Mouse (Mus musculus) small intestine, adult 2 months (tissue): Measurements from ENCODE around the gene Pdlim1. TPM values are rescaled to one million over a fixed set of nuclear protein-coding genes. Genes with fewer than 3 reads are reported as not detected.
A peak's percentile ranks its signal among the peaks of the same experiment; 100 is the strongest.

Source experiments
- H3K27ac ChIP-seq: fragments of 200-500 bp; 2 replicates; pipeline ENCODE4 v1.5.1; 2012; ENCODE audit warnings: low read depth, low read length, control low read depth, inconsistent platforms; ENCODE audit not compliant: insufficient read depth
- H3K27me3 ChIP-seq: fragments of 200-500 bp; 2 replicates; pipeline ENCODE4 v1.6.1; 2012; ENCODE audit warnings: mild to moderate bottlenecking, moderate library complexity, low read length, inconsistent platforms; ENCODE audit not compliant: control insufficient read depth, insufficient read depth
- H3K36me3 ChIP-seq: fragments of 200-500 bp; 2 replicates; pipeline ENCODE4 v1.6.1; 2012; ENCODE audit warnings: mild to moderate bottlenecking, low read length, control low read depth, inconsistent platforms; ENCODE audit not compliant: control insufficient read depth, insufficient read depth
- H3K4me1 ChIP-seq: fragments of 200-500 bp; 2 replicates; pipeline ENCODE4 v1.6.1; 2012; ENCODE audit warnings: low read length, inconsistent platforms, mixed read lengths; ENCODE audit not compliant: control insufficient read depth, insufficient read depth, insufficient read length
- H3K4me3 ChIP-seq: fragments of 200-500 bp; 2 replicates; pipeline ENCODE4 v1.5.1; 2012; ENCODE audit warnings: low read depth, mild to moderate bottlenecking, control low read depth, inconsistent platforms, low read length, moderate library complexity
- CTCF ChIP-seq: fragments of 200-500 bp; IDR thresholded peaks from 2 replicates; pipeline ENCODE4 v1.5.1; 2012; ENCODE audit warnings: low read depth, mild to moderate bottlenecking, control low read depth, inconsistent platforms, low read length, moderate library complexity, mixed read lengths; ENCODE audit not compliant: insufficient replicate concordance, insufficient read length; ENCODE audit errors: extremely low read depth
- POLR2A ChIP-seq: fragments of 200-500 bp; IDR thresholded peaks from 2 replicates; pipeline ENCODE4 v1.6.1; 2012; ENCODE audit warnings: low read depth, mild to moderate bottlenecking, control low read depth, inconsistent platforms, low read length, moderate library complexity
- WGBS: fragments of 180-500 bp; shearing (Covaris S2); methylation state at CpG from one replicate; pipeline ENCODE4 v1.1.7; 2018; 5-methylcytosine and 5-hydroxymethylcytosine counted together
- polyA plus RNA-seq: library from polyadenylated mRNA; depleted of rRNA; stranded (reverse); fragments of >200 nt; gene quantifications from 2 replicates; pipeline ENCODE4 v1.2.3, GENCODE M21; 2012

The Pdlim1 gene
- polyA plus RNA-seq, 1 experiment: 353 TPM

- TF ChIP-seq CTCF (no peak), POLR2A (no peak)
- WGBS: 62% methylated on average over 1 of the region's 1 CpGs
- Histone ChIP-seq H3K27ac (no peak overlapping the region), H3K36me3 (peaks cover 18% of the 10 kb centered on the region), H3K27me3 (no peaks in the 10 kb centered on the region), H3K4me1 (peaks cover 31% of the 10 kb centered on the region), H3K4me3 (no peak overlapping the region)
Measured at GRCm38 (mm10) chr19:40255561-40255960, 16.1 kb downstream of the Pdlim1 start.

GRCm38 (mm10) chr19:40254741-40255140 lies 16.9 kb downstream of the Pdlim1 start:
- TF ChIP-seq POLR2A (no peak), CTCF (no peak)
- no peak overlapping the region for H3K27ac ChIP-seq
- H3K4me1 ChIP-seq: peaks cover 36% of the 10 kb centered on the region
- H3K4me3 ChIP-seq: no peak overlapping the region
- peaks cover 23% of the 10 kb centered on the region for H3K36me3 ChIP-seq
- 82% methylated on average over 3 of the region's 3 CpGs for WGBS
- no peaks in the 10 kb centered on the region for H3K27me3 ChIP-seq

GRCm38 (mm10) chr19:40253768-40254167 lies 17.9 kb downstream of the Pdlim1 start:
- H3K4me3 ChIP-seq: no peak overlapping the region
- TF ChIP-seq CTCF (no peak), POLR2A (no peak)
- H3K4me1 ChIP-seq: peaks cover 36% of the 10 kb centered on the region
- 75% methylated on average over 13 of the region's 13 CpGs for WGBS
- no peaks in the 10 kb centered on the region for H3K27me3 ChIP-seq
- peaks cover 21% of the 10 kb centered on the region for H3K36me3 ChIP-seq
- H3K27ac ChIP-seq: peak overlapping the region; percentile 30; the same call in 1 of the 2 replicates

GRCm38 (mm10) chr19:40251115-40251514 lies 20.5 kb downstream of the Pdlim1 start:
- H3K27ac ChIP-seq: peak overlapping the region; percentile 95
- H3K4me1 ChIP-seq: peaks cover 35% of the 10 kb centered on the region; the same call in 1 of the 2 replicates
- H3K27me3 ChIP-seq: no peaks in the 10 kb centered on the region
- H3K36me3 ChIP-seq: peaks cover 27% of the 10 kb centered on the region
- no peak overlapping the region for H3K4me3 ChIP-seq
- 34% methylated on average over 4 of the region's 4 CpGs for WGBS
- TF ChIP-seq CTCF (no peak), POLR2A (no peak)

GRCm38 (mm10) chr19:40249352-40249751 lies 22.3 kb downstream of the Pdlim1 start:
- Histone ChIP-seq H3K27me3 (no peaks in the 10 kb centered on the region), H3K4me1 (peaks cover 35% of the 10 kb centered on the region; the same call in 1 of the 2 replicates), H3K36me3 (peaks cover 27% of the 10 kb centered on the region), H3K4me3 (no peak overlapping the region), H3K27ac (0 out of 2 replicates have a peak overlapping the region, but pooled peaks have one; percentile 9)
- WGBS: 75% methylated on average over 11 of the region's 11 CpGs
- no peak for TF ChIP-seq CTCF
- no peak for TF ChIP-seq POLR2A

- TF ChIP-seq CTCF: no peak
- TF ChIP-seq POLR2A: no peak
- 90% methylated on average over 5 of the region's 5 CpGs for WGBS
Measured at GRCm38 (mm10) chr19:40248476-40248875, 23.2 kb downstream of the Pdlim1 start.

GRCm38 (mm10) chr19:40247268-40247666 lies 24.4 kb downstream of the Pdlim1 start:
- Histone ChIP-seq H3K27ac (no peak overlapping the region), H3K4me1 (peaks cover 27% of the 10 kb centered on the region; the same call in 1 of the 2 replicates), H3K36me3 (peaks cover 45% of the 10 kb centered on the region), H3K27me3 (no peaks in the 10 kb centered on the region), H3K4me3 (no peak overlapping the region)
- TF ChIP-seq CTCF (no peak), POLR2A (no peak)
- 11% methylated on average over 5 of the region's 5 CpGs for WGBS

More at GRCm38 (mm10) chr19:40248476-40248875, 23.2 kb downstream of the Pdlim1 start:
- H3K4me3 ChIP-seq: no peak overlapping the region
- H3K36me3 ChIP-seq: peaks cover 35% of the 10 kb centered on the region
- H3K27me3 ChIP-seq: no peaks in the 10 kb centered on the region
- H3K27ac ChIP-seq: peak overlapping the region; percentile 64
- peaks cover 32% of the 10 kb centered on the region; the same call in 1 of the 2 replicates for H3K4me1 ChIP-seq

- TF ChIP-seq CTCF (no peak), POLR2A (no peak)
- peak overlapping the region; percentile 76 for H3K27ac ChIP-seq
- H3K4me3 ChIP-seq: no peak overlapping the region
- H3K36me3 ChIP-seq: peaks cover 48% of the 10 kb centered on the region
- 60% methylated on average over 7 of the region's 7 CpGs for WGBS
- peaks cover 22% of the 10 kb centered on the region; the same call in 1 of the 2 replicates for H3K4me1 ChIP-seq
- H3K27me3 ChIP-seq: no peaks in the 10 kb centered on the region
Measured at GRCm38 (mm10) chr19:40246646-40247267, 24.9 kb downstream of the Pdlim1 start.
